Mouse (Mus musculus): ENCODE measurements around the gene Nos3. TPM values are rescaled to one million over a fixed set of nuclear protein-coding genes. Genes with fewer than 3 reads are reported as not detected.

Nos3 gene
- polyA plus RNA-seq, 1 experiment from 2014 or later = 21.5 TPM

Other genes with a start within 250 kb of the Nos3 start
- 14.2 and 14.6 TPM in 2 replicates for gene Nupl2, start 199.8 kb upstream of the Nos3 start, polyA plus RNA-seq (2014; fragmentation: Nextera tagmentation; extraction: Ambion mirVana)
- 19.4 and 20.8 TPM in 2 replicates for gene Kcnh2, start 13.2 kb upstream of the Nos3 start, polyA plus RNA-seq (2014; fragmentation: Nextera tagmentation; extraction: Ambion mirVana)
- 0.49 and 1.5 TPM in 2 replicates for gene Atg9b, start 27.3 kb downstream of the Nos3 start, polyA plus RNA-seq (2014; fragmentation: Nextera tagmentation; extraction: Ambion mirVana)
- 44.6 and 53.1 TPM in 2 replicates for gene Abcb8, start 28.9 kb downstream of the Nos3 start, polyA plus RNA-seq (2014; fragmentation: Nextera tagmentation; extraction: Ambion mirVana)
- gene Asic3, start 48.6 kb downstream of the Nos3 start, polyA plus RNA-seq (2014; fragmentation: Nextera tagmentation; extraction: Ambion mirVana) = 0.20 TPM in 1 of 2 replicates, not detected in the other
- gene Cdk5, start 58.7 kb downstream of the Nos3 start, polyA plus RNA-seq (2014; fragmentation: Nextera tagmentation; extraction: Ambion mirVana) = 34.0 and 36.2 TPM in 2 replicates
- 17.7 and 17.9 TPM in 2 replicates for gene Slc4a2, start 59.0 kb downstream of the Nos3 start, polyA plus RNA-seq (2014; fragmentation: Nextera tagmentation; extraction: Ambion mirVana)
- 158 and 165 TPM in 2 replicates for gene Fastk, start 80.5 kb downstream of the Nos3 start, polyA plus RNA-seq (2014; fragmentation: Nextera tagmentation; extraction: Ambion mirVana)
- 21.5 and 22.6 TPM in 2 replicates for gene Tmub1, start 83.0 kb downstream of the Nos3 start, polyA plus RNA-seq (2014; fragmentation: Nextera tagmentation; extraction: Ambion mirVana)
- 24.6 and 28.8 TPM in 2 replicates for gene Agap3, start 87.4 kb downstream of the Nos3 start, polyA plus RNA-seq (2014; fragmentation: Nextera tagmentation; extraction: Ambion mirVana)
- gene Gbx1, start 162.4 kb downstream of the Nos3 start, polyA plus RNA-seq (2014; fragmentation: Nextera tagmentation; extraction: Ambion mirVana) = 0.04 TPM in 1 of 2 replicates, not detected in the other
- gene Asb10, start 176.2 kb downstream of the Nos3 start, polyA plus RNA-seq (2014; fragmentation: Nextera tagmentation; extraction: Ambion mirVana) = 3.2 and 3.4 TPM in 2 replicates
- not detected in 2 replicates for gene 4931409K22Rik, start 192.0 kb downstream of the Nos3 start, polyA plus RNA-seq (2014; fragmentation: Nextera tagmentation; extraction: Ambion mirVana)
- 75.6 and 78.6 TPM in 2 replicates for gene Abcf2, start 212.7 kb downstream of the Nos3 start, polyA plus RNA-seq (2014; fragmentation: Nextera tagmentation; extraction: Ambion mirVana)
- gene Chpf2, start 221.9 kb downstream of the Nos3 start, polyA plus RNA-seq (2014; fragmentation: Nextera tagmentation; extraction: Ambion mirVana) = 8.1 and 9.8 TPM in 2 replicates

All from heart, embryonic 11.5 days (tissue).